Mouse (Mus musculus) heart, embryonic 16.5 days (tissue): ENCODE measurements around the gene Rnft1. TPM values are rescaled to one million over a fixed set of nuclear protein-coding genes. Genes with fewer than 3 reads are reported as not detected.
"Not testable (repeated sequence)": the region's sequence is repeated elsewhere in the genome, so short reads cannot be mapped to it uniquely, and the experiment has no call there.

Experiments
- ATAC-seq: fragments of 200-750 bp; cut with Nextera tagmentation; replicated peaks from 2 replicates; pipeline ENCODE4 v1.8.0; 2017; ENCODE audit warnings: moderate number of reproducible peaks; ENCODE audit not compliant: insufficient read depth, low FRiP score; ENCODE audit errors: extremely low read depth
- H3K27ac ChIP-seq: fragments of 300-500 bp; sonication (generic); 2 replicates; pipeline ENCODE4 v1.5.1; 2014; ENCODE audit warnings: mild to moderate bottlenecking, low read length, control low read depth, moderate library complexity
- H3K27me3 ChIP-seq: fragments of 300-500 bp; sonication (generic); 2 replicates; pipeline ENCODE4 v1.6.1; 2014; ENCODE audit warnings: low read length, mixed read lengths; ENCODE audit not compliant: control insufficient read depth, insufficient read depth
- H3K36me3 ChIP-seq: fragments of 300-500 bp; sonication (generic); 2 replicates; pipeline ENCODE4 v1.6.1; 2014; ENCODE audit not compliant: control insufficient read depth, insufficient read depth
- H3K4me1 ChIP-seq: fragments of 300-500 bp; sonication (generic); 2 replicates; pipeline ENCODE4 v1.6.1; 2014; ENCODE audit warnings: low read length, mixed read lengths; ENCODE audit not compliant: control insufficient read depth, insufficient read depth
- H3K4me2 ChIP-seq: fragments of 300-500 bp; sonication (generic); 2 replicates; pipeline ENCODE4 v1.6.1; 2014; ENCODE audit warnings: low read depth, mild to moderate bottlenecking, control low read depth, low read length
- H3K4me3 ChIP-seq: fragments of 300-500 bp; sonication (generic); 2 replicates; pipeline ENCODE4 v1.5.1; 2014; ENCODE audit warnings: mild to moderate bottlenecking, control low read depth, low read length
- H3K9ac ChIP-seq: fragments of 300-500 bp; sonication (generic); 2 replicates; pipeline ENCODE4 v1.6.1; 2014; ENCODE audit warnings: low read length, control low read depth
- H3K9me3 ChIP-seq: fragments of 300-500 bp; sonication (generic); replicated peaks from 2 replicates; pipeline ENCODE4 v1.6.1; 2016; ENCODE audit warnings: low read length; ENCODE audit not compliant: control insufficient read depth
- WGBS: fragments of 180-500 bp; shearing (Covaris S2); extraction: QIAGEN DNeasy Blood & Tissue Kit; methylation state at CpG from one replicate; pipeline ENCODE4 v1.1.7; 2014; 5-methylcytosine and 5-hydroxymethylcytosine counted together
- polyA plus RNA-seq: library from polyadenylated mRNA; unstranded; fragments of >200 nt; fragmentation: Nextera tagmentation; extraction: Ambion mirVana; gene quantifications from 2 replicates; pipeline ENCODE4 v1.2.1, GENCODE M21; 2015

Gene Rnft1
- polyA plus RNA-seq = 44.7 and 50.3 TPM in 2 replicates

DNA sequence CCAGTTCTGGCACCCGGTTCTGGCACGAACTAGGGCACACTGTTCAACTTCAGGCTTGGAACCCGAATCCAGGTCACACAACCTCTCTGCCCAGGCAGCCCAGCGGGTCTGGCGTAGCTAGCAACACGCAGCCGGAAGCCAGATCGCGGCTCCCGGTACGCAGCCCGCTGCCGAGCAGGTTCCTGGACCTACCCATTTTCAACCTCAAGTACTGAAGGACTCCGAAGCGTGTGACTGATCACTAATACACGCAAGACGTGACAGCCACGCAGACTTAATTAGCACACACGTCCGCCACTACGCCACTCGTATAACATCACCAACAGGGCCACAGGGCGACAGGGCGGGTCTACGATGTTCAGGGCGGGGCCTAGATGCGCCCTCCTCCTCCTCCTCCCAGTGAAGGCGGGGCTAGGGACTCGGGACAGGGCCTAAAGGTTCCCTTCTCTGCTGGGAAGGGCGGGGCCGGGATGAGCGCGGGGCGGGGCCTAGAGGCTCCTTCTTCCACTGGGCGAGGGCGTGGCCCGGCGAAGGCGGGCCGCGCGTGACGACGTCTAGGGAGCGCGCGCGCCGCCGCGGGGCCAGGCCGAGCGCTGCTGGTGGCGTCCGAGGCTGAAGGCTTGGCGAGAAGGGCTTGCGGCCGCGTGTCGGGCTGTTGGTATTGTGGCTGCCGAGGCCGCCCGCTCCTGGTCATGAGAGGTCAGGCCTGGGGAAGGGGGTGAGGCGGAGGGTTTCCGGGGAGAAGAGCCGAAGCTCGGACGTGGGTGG, at the start of gene Rnft1:
Rnft1 (plus strand) TSS at position 557 of the 768 bp plus-strand sequence.
- Histone ChIP-seq H3K4me3 (peak within 1 kb of the TSS; percentile 57), H3K4me2 (peak within 1 kb of the TSS; percentile 74), H3K4me1 (peaks cover 8% of the 10 kb centered on the region), H3K27ac (peak within 1 kb of the TSS; percentile 87), H3K9ac (peak within 1 kb of the TSS; percentile 77), H3K36me3 (peaks cover under 1% of the 10 kb centered on the region; the same call in 1 of the 2 replicates), H3K27me3 (no peaks in the 10 kb centered on the region), H3K9me3 (no peaks in the 10 kb centered on the region)
- peak; percentile 99 for ATAC-seq
- WGBS = under 1% methylated on average over 66 of the region's 68 CpGs

DNA sequence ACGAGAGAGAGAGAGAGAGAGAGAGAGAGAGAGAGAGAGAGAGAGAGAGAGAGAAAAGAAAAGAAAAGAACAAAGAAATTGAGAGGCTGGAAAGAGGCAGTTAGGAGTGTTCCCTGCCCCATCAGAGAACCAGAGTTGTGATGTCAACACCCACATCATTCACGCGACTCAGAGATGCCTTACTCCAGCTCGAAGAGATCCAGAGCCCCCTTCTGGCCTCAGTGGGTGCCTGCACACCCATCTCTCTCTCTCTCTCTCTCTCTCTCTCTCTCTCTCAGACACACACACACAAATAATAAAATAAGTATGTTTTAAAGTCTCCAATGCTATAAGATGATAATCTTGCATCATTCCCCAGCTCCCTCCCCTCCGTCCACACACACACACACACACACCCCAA, 47.6 kb upstream of the Rnft1 start:
- no peaks in the 10 kb centered on the region for H3K36me3 ChIP-seq
- no peak overlapping the region for H3K9ac ChIP-seq
- H3K27ac ChIP-seq = no peak overlapping the region
- H3K9me3 ChIP-seq = no peaks in the 10 kb centered on the region
- peak overlapping the region; percentile 40 for H3K4me2 ChIP-seq
- H3K4me3 ChIP-seq = no peak overlapping the region
- ATAC-seq = no peak
- whole genome bisulfite sequencing = 18% methylated on average over 5 of the region's 5 CpGs
- no peaks in the 10 kb centered on the region for H3K27me3 ChIP-seq
- no peaks in the 10 kb centered on the region for H3K4me1 ChIP-seq

DNA sequence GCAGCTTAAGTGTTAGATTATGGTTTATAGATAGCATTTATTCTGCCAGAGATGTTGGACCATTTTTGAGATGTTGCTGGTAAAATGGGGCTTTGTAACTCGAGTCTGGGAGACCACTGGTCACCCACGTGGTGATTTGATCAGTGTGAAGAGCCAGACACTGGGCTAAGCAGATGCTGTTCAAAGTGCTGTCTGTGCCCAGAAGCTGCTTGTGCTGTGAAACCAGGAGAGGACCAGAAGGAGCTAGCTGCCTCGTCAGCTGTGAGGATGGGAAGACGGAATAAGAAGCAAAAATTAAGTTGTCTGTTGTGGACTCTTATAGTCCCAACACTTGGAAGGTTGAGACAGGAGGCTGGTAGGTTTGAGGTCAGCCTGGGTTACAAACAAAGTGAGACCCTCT, 46.2 kb upstream of the Rnft1 start:
- Histone ChIP-seq H3K9me3 (no peaks in the 10 kb centered on the region), H3K36me3 (no peaks in the 10 kb centered on the region), H3K4me2 (no peak overlapping the region), H3K4me1 (no peaks in the 10 kb centered on the region), H3K27ac (no peak overlapping the region), H3K4me3 (no peak overlapping the region), H3K9ac (no peak overlapping the region), H3K27me3 (no peaks in the 10 kb centered on the region)
- ATAC-seq = no peak
- 41% methylated on average over 4 of the region's 4 CpGs for WGBS

DNA sequence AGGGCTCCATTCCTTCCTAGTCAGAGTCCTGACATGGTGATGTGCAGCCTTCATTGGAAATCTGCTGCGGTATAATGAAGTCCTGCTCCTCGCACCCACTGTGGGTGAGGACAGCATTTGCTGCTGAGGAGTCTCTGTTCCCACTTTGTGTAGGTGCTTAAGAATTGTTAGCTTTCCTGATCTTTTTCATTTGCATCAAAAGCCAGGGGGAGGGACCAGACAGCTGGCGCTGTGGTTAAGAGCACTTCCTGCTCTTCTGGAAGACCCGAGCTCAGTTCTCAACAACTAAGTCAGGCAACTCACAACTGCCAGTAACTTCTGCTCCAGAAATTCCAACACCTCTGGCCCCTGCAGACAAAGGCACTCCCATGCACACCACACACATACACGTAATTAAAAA, 43.7 kb upstream of the Rnft1 start:
- 55% methylated on average over 5 of the region's 5 CpGs for WGBS
- no peak overlapping the region for H3K4me2 ChIP-seq

DNA sequence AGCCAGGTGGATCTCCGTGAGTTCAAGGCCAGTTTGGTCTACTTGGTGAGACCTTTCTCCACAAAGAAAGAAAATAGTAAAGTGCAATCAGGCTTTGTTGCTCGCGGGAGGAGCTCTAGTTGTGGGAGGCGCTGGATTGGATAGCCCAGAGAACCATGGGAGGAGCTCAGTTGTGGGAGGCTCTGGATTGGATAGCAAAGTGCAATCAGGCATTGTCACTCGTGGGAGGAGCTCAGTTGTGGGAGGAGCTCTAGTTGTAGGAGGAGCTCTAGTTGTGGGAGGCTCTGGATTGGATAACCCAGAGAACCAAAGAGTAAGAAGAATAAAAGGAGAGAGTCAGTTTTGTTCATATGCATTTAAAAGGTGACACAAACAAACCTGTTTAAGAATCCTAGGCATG, 30.5 kb upstream of the Rnft1 start:
- Histone ChIP-seq H3K9ac (no peak overlapping the region), H3K4me1 (no peaks in the 10 kb centered on the region), H3K27ac (no peak overlapping the region), H3K4me3 (no peak overlapping the region), H3K9me3 (no peaks in the 10 kb centered on the region), H3K4me2 (no peak overlapping the region), H3K27me3 (no peaks in the 10 kb centered on the region), H3K36me3 (no peaks in the 10 kb centered on the region)
- ATAC-seq = no peak
- WGBS = 83% methylated on average over 5 of the region's 5 CpGs

More for the DNA sequence above, 43.7 kb upstream of the Rnft1 start:
- H3K27ac ChIP-seq = no peak overlapping the region
- no peak; the same call in 1 of the 2 replicates for ATAC-seq
- no peak overlapping the region for H3K4me3 ChIP-seq
- H3K36me3 ChIP-seq = no peaks in the 10 kb centered on the region
- H3K27me3 ChIP-seq = no peaks in the 10 kb centered on the region
- H3K9me3 ChIP-seq = no peaks in the 10 kb centered on the region
- H3K4me1 ChIP-seq = no peaks in the 10 kb centered on the region
- no peak overlapping the region for H3K9ac ChIP-seq

DNA sequence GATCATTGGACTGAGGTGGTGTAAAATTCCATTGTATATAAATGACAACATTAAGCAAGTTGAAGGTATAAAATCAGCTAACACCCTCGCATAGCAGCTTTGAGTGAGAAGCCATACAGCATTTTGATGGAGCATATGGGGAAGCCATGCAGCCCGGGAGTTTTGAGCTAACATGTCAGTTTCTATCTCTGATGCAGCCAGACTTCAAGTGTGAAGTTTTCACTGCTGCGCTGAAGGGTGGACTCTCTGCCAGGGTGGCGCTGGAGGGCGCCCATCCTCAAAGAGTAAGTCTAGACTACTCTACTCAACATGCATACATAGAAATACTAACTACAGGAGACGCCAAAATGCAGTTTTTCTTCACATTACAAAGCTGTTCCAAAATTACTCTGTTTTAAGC, 26.9 kb upstream of the Rnft1 start:
- Histone ChIP-seq H3K27ac (no peak overlapping the region), H3K36me3 (no peaks in the 10 kb centered on the region), H3K4me3 (no peak overlapping the region), H3K4me2 (no peak overlapping the region), H3K4me1 (no peaks in the 10 kb centered on the region), H3K9ac (no peak overlapping the region), H3K9me3 (no peaks in the 10 kb centered on the region), H3K27me3 (no peaks in the 10 kb centered on the region)
- no peak for ATAC-seq
- 73% methylated on average over 6 of the region's 6 CpGs for WGBS

DNA sequence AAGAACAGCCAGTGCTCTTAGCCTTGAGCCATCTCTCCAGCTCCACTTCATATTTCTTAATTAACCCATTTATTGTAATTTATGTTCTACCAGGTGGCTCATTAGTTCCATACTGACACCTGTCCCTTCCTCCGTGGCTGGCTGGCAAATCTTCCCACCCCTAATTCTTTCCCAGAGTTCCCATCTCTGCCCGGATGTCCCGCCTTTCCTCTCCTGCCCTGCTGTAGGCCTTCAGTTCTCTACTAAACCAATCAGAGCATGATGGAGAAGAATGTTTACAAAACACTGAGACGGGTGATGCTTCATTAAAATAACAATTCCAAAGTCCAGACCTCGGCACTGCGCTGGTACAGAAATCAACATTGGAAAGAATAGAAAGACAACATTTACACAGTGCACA, 25.6 kb upstream of the Rnft1 start:
- Histone ChIP-seq H3K27me3 (no peaks in the 10 kb centered on the region), H3K27ac (no peak overlapping the region), H3K4me2 (no peak overlapping the region), H3K36me3 (no peaks in the 10 kb centered on the region), H3K4me3 (no peak overlapping the region), H3K4me1 (no peaks in the 10 kb centered on the region), H3K9ac (no peak overlapping the region), H3K9me3 (no peaks in the 10 kb centered on the region)
- ATAC-seq = no peak
- WGBS = 90% methylated on average over 6 of the region's 6 CpGs

DNA sequence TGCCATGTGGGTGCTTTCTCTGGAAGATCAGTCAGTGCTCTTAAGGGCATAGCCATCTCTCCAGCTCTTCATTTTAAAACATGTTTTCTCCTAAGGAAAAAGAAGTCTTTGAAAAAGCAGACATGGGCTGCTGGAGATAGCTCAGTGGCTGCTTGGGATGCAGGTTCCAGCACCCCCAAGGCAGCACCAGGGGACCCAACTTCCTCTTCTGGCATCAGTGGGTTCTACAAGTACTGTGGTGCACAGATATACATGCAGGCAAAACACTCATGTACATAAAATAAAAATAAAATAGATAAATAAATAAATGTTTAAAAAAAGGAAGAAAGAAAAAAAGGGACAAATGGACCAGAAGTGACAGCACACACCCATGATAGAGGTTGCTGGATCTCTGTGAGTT, 21.9 kb upstream of the Rnft1 start:
- no peaks in the 10 kb centered on the region for H3K4me1 ChIP-seq
- no peaks in the 10 kb centered on the region for H3K36me3 ChIP-seq
- no peak for ATAC-seq
- no peaks in the 10 kb centered on the region for H3K9me3 ChIP-seq
- no peak overlapping the region for H3K4me3 ChIP-seq
- no peak overlapping the region for H3K27ac ChIP-seq
- H3K4me2 ChIP-seq = no peak overlapping the region
- no peaks in the 10 kb centered on the region for H3K27me3 ChIP-seq
- H3K9ac ChIP-seq = no peak overlapping the region

DNA sequence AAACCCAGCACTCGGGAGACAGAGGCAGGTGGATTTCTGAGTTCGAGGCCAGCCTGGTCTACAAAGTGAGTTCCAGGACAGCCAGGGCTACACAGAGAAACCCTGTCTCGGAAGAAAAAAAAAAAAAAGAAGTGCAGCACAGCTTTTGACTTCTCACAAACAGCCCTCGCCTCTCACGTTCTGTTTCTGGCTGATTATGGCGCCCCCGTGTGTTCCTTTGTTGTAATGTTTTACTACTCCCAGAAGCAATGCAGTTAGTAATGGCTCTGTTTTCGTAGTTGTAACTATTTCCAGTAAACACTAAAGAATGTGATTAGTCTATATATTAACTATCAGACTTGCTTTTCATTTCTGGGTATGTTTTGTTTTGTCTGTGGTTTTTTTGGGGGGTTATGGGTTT, 20.2 kb upstream of the Rnft1 start:
- not testable (repeated sequence) for H3K9ac ChIP-seq, H3K27me3 ChIP-seq, H3K27ac ChIP-seq, H3K4me2 ChIP-seq, H3K9me3 ChIP-seq, H3K4me3 ChIP-seq, H3K36me3 ChIP-seq, H3K4me1 ChIP-seq, ATAC-seq
- WGBS = 14% methylated on average over 8 of the region's 8 CpGs
